Mouse (Mus musculus): ENCODE data around the gene Rnf133.

Rnf133 gene

DNA sequence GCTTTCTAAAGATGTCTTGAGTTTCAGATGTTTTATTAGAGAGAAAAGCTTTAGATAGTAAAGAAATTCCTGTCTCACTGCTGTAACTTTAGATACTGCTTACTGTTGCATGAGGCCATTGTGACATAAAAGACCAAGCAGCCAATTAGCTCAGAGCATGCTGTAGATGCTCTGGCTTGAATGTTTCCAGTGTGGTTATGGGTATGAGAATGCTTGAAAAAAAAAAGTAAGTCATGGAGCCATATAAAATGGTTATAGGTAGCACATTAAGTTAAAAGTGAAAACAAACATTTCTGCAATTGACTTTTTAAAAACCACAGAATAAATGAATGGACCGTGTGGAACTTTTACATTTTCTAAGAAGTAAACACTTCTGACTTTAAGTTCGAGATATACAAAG, at the start of gene Rnf133:
TSS of gene Rnf133 (minus strand) at position 101 of the 400 bp plus-strand sequence.
- no peak for DNase-seq

DNA sequence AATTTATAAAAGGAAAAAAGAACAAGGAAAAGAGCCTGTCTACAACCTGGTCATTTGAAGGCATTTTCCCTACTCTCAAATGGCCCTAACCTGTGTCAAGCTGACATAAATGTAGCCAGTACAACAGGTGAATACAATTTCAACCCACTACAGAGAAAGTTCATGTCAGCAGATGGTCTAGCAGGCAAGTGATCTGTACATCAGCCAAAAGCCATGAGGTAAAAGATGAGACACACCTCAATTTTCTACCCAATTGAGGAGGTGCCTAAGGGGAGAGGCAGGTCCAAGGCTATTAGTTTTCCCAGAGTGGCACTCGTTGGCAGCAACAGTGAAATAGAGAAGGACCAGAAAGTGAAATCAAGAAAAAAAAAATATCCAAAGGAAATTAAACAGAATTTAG, 28.1 kb upstream of the Rnf133 start:
- DNase-seq, result no peak

DNA sequence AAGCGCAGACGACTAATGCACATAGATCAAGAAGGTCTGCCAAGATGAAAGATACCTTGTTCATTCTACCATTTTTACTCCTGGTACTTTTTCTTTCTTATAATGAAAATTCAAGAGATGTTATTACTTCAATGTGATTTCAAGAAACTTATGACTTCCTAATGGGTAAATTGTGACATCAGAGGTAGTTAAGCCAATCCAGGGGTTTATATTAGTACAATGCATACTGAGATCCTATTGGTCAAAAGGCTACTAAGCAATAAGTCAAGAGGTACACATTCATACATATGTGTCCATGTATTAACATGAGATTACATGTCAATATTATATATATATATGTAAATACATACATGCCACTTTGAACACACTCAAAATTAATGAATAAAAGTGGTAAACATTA, 4.9 kb upstream of the Rnf133 start, which contains the start of gene Rnf148:
TSS of gene Rnf148 (minus strand) at position 101 of the 400 bp plus-strand sequence.
- DNase-seq, result no peak

DNA sequence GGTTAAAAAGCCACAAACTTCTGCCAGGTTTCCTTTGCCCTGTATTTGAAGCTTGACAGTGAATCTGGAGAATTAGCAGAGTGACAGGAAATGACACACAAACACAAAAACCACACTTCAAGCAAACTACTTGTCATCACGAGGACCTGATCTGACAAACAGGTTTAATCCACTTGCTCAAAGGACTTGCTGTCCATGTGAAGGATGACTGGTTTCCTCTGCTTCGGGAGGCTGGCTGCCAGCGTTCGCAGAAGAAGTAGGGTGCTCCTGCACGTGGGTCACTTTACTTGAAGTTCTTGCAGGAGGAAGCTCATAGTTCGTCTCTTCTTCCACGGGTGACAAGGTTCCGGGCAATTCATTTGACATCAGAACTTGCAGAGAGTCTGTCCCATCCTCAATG, 1.4 kb downstream of the Rnf133 start:
- no peak for DNase-seq

DNA sequence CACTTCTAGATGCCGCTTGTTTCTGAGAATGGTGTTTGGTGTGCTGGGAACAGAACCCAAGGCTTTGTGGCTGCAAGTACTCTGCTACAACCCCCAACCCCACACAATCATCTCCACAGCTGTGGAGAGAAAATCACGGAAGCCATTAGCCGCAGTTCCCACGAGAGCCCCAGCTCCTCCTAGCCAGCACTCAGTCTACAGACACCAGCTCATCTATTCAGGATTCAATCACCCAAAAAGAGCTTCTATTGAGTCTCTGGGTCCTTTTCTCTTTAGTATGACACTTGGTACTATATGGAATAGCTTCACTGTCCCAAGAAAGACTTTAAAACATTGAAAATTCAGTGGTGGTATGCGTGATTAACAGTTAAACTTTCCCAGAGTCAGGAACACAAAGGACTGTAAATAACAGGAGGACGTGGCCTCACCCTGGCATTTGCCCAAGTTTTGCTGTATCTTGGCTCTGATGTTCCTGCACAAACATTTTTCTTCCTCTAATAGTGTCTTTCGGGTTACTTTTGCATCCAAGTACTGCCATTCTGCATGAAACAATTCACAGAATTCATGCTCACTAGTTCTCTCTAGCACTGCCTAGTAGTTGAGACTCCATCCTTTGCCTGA, 2.4 kb downstream of the Rnf133 start:
- no peak for DNase-seq

DNA sequence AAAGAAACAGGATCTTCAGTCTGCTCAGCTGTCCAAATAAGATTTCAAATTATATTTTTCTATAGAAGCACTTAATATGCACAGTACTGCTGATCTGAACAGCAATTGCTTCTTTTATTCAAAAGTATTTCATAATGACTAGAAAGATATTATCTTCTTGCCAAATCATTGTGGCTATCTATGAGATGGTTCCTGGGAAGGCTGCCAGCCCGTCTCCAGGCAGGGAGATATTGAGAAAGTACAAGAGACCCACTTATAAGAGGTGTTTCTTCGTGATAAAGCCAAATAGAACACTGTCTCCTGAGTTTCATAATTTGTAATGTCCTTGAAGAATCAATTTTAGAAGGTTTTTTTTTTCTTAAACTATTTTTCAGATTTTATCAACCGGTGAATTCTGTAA, 13.0 kb downstream of the Rnf133 start:
- no peak for DNase-seq

DNA sequence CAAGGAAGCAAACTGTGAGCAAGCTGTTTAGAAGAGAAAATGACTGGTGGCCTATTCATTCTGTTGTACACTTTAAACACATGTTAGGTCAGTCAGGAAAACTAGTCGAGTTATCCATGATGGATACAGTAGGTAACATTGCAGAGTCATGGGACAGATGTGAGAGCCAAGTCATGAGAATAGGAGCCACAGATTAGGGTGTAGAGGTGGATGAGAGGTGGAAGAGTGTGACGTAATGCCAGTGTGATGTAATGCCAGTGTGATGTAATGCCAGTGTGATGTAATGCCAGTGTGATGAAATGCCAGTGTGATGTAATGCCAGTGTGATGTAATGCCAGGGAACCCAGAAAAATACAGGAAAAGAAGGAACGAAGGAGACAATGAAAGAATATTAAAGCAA, 14.9 kb downstream of the Rnf133 start:
- no peak for DNase-seq

DNA sequence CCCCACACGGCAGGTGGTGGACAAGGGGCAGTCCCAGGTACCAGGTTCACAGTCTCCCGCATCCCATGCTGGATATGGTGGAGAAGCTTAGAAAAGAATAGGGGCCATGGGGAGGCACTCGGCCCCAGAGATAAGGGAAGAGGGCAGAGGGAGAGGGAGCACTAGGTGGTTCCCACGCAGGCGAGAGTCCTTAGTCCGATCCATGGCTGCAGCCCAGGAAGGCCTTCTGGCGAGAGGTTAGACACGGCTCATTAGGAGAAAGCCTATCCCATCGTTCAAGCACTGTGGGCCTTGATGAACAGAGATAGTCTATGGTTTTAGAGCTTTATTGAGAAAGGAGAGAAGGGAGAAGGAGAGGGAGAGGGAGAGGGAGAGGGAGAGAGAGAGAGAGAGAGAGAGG, 16.1 kb downstream of the Rnf133 start:
- no peak for DNase-seq

DNA sequence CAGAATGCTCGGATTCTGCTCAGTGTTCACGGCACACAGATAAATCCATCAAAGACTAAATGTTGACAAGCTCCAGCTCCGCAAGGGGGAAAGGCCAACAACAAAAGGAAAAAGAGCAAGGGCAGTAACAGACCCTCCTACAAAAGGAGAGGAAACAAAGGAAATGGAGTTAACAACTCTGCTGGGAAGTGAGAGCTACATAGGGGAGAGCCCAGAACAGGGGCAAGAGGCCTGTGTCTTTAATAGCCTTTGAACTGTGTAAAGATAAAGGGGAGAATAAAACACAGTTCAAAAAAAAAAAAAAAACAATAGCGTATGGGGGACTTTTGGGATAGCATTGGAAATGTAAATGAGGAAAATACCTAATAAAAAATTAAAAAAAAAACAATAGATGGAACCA, 19.6 kb downstream of the Rnf133 start:
- DNase-seq, result no peak

Measured in liver (tissue).